Mouse (Mus musculus) heart, embryonic 14.5 days (tissue): ENCODE measurements around the gene Calcoco1. TPM values are rescaled to one million over a fixed set of nuclear protein-coding genes. Genes with fewer than 3 reads are reported as not detected.
"Not testable (repeated sequence)": the region's sequence is repeated elsewhere in the genome, so short reads cannot be mapped to it uniquely, and the experiment has no call there.

Experiments used
- ATAC-seq: fragments of 200-750 bp; cut with Nextera tagmentation; 2 replicates; pipeline ENCODE4 v1.8.0; 2017; ENCODE audit warnings: low read depth, moderate TSS enrichment; ENCODE audit not compliant: insufficient number of reproducible peaks, insufficient read depth, low FRiP score
- H3K27ac ChIP-seq, 2 experiments: fragments of 200-500 bp in 1 of 2; fragments of 300-500 bp in 1 of 2; sonication (generic) in 1 of 2; replicated peaks in 1 of 2; 2 replicates each; pipeline ENCODE4 v1.5.1; 2012 to 2014; ENCODE audit warnings: low read depth in 2 of 2, low read length in 2 of 2, control low read depth in 1 of 2, mild to moderate bottlenecking in 1 of 2, mixed read lengths in 1 of 2; ENCODE audit not compliant: control insufficient read depth in 1 of 2, insufficient read depth in 1 of 2
- H3K27me3 ChIP-seq: fragments of 300-500 bp; sonication (generic); 2 replicates; pipeline ENCODE4 v1.6.1; 2014; ENCODE audit warnings: mild to moderate bottlenecking, low read length, control low read depth; ENCODE audit not compliant: control insufficient read depth, insufficient read depth
- H3K36me3 ChIP-seq: fragments of 300-500 bp; sonication (generic); 2 replicates; pipeline ENCODE4 v1.6.1; 2014; ENCODE audit warnings: mild to moderate bottlenecking, control low read depth, low read length, mixed read lengths; ENCODE audit not compliant: control insufficient read depth, insufficient read depth
- H3K4me1 ChIP-seq, 2 experiments: fragments of 200-500 bp in 1 of 2; fragments of 300-500 bp in 1 of 2; sonication (generic) in 1 of 2; 2 replicates each; pipeline ENCODE4 v1.6.1; 2012 to 2014; ENCODE audit warnings: low read length in 2 of 2, control low read depth in 1 of 2, mixed read lengths in 1 of 2; ENCODE audit not compliant: control insufficient read depth in 2 of 2, insufficient read depth in 2 of 2
- H3K4me2 ChIP-seq: fragments of 300-500 bp; sonication (generic); 2 replicates; pipeline ENCODE4 v1.6.1; 2014; ENCODE audit warnings: mild to moderate bottlenecking, low read length
- H3K4me3 ChIP-seq, 2 experiments: fragments of 200-500 bp in 1 of 2; fragments of 300-500 bp in 1 of 2; sonication (generic) in 1 of 2; 2 replicates each; pipeline ENCODE4 v1.5.1; 2012 to 2014; ENCODE audit warnings: low read length in 2 of 2, mild to moderate bottlenecking in 2 of 2, control low read depth in 1 of 2, low read depth in 1 of 2, moderate library complexity in 1 of 2; ENCODE audit not compliant: control insufficient read depth in 1 of 2, insufficient read depth in 1 of 2
- H3K9ac ChIP-seq: fragments of 300-500 bp; sonication (generic); 2 replicates; pipeline ENCODE4 v1.6.1; 2014; ENCODE audit warnings: mild to moderate bottlenecking, low read length
- H3K9me3 ChIP-seq: fragments of 300-500 bp; sonication (generic); 2 replicates; pipeline ENCODE4 v1.6.1; 2016; ENCODE audit warnings: low read length, control low read depth; ENCODE audit not compliant: control insufficient read depth
- WGBS: fragments of 180-500 bp; shearing (Covaris S2); extraction: QIAGEN DNeasy Blood & Tissue Kit; methylation state at CpG from one replicate; pipeline ENCODE4 v1.1.7; 2014; 5-methylcytosine and 5-hydroxymethylcytosine counted together
- polyA plus RNA-seq: library from polyadenylated mRNA; unstranded; fragments of >200 nt; fragmentation: Nextera tagmentation; extraction: Ambion mirVana; gene quantifications from 2 replicates; pipeline ENCODE4 v1.2.1, GENCODE M21; 2014

The Calcoco1 gene
- polyA plus RNA-seq, 1 experiment from 2014 or later, result 66.5 TPM

GRCm38 (mm10) chr15:102670767-102671575, 51.0 kb downstream of the Calcoco1 start:
- H3K36me3 ChIP-seq, result peaks cover 38% of the 10 kb centered on the region
- peak overlapping the region; percentile 92 for H3K9ac ChIP-seq
- H3K27me3 ChIP-seq, result no peaks in the 10 kb centered on the region
- peaks cover 14 to 22% of the 10 kb centered on the region in 2 experiments for H3K4me1 ChIP-seq
- peak; percentile 89 for ATAC-seq
- H3K9me3 ChIP-seq, result no peaks in the 10 kb centered on the region
- peak overlapping the region; percentile 58 to 95 for H3K4me3 ChIP-seq
- WGBS, result under 1% methylated on average over 53 of the region's 53 CpGs
- H3K4me2 ChIP-seq, result peak overlapping the region; percentile 85
- H3K27ac ChIP-seq, result peak overlapping the region; percentile 97 to 98

GRCm38 (mm10) chr15:102670281-102670680, 51.7 kb downstream of the Calcoco1 start:
- Histone ChIP-seq H3K9ac (peak overlapping the region; percentile 92), H3K4me3 (peak overlapping the region; percentile 58 to 95), H3K27me3 (no peaks in the 10 kb centered on the region), H3K9me3 (no peaks in the 10 kb centered on the region), H3K4me2 (peak overlapping the region; percentile 85), H3K4me1 (peaks cover 14 to 22% of the 10 kb centered on the region in 2 experiments), H3K27ac (peak overlapping the region; percentile 97 to 98), H3K36me3 (peaks cover 44% of the 10 kb centered on the region)
- 13% methylated on average over 6 of the region's 6 CpGs for WGBS
- no peak for ATAC-seq

- H3K4me3 ChIP-seq, result peak overlapping the region in 1 of 2 experiments; percentile 58; a peak in 1 of 4 replicates
- ATAC-seq, result no peak
- peak overlapping the region; percentile 92; the same call in 1 of the 2 replicates for H3K9ac ChIP-seq
- H3K9me3 ChIP-seq, result no peaks in the 10 kb centered on the region
- H3K36me3 ChIP-seq, result peaks cover 51% of the 10 kb centered on the region
- H3K4me2 ChIP-seq, result peak overlapping the region; percentile 85
- no peak overlapping the region for H3K27ac ChIP-seq
- H3K27me3 ChIP-seq, result no peaks in the 10 kb centered on the region
- peaks cover 14 to 22% of the 10 kb centered on the region in 2 experiments for H3K4me1 ChIP-seq
- WGBS, result 85% methylated on average over 8 of the region's 8 CpGs
Observed at GRCm38 (mm10) chr15:102669571-102669970, 52.4 kb downstream of the Calcoco1 start.

GRCm38 (mm10) chr15:102665494-102665893, 56.5 kb downstream of the Calcoco1 start:
- no peak for ATAC-seq

GRCm38 (mm10) chr15:102663825-102664224, 58.2 kb downstream of the Calcoco1 start:
- ATAC-seq, result no peak
- Histone ChIP-seq H3K9ac (no peak overlapping the region), H3K4me3 (no peak overlapping the region), H3K4me1 (no peaks in the 10 kb centered on the region; a peak in 1 of 4 replicates), H3K36me3 (peaks cover 87% of the 10 kb centered on the region), H3K4me2 (no peak overlapping the region), H3K27ac (no peak overlapping the region), H3K9me3 (no peaks in the 10 kb centered on the region), H3K27me3 (no peaks in the 10 kb centered on the region)
- WGBS, result 92% methylated on average over 8 of the region's 8 CpGs

More at GRCm38 (mm10) chr15:102665494-102665893, 56.5 kb downstream of the Calcoco1 start:
- peaks cover 2 to 6% of the 10 kb centered on the region in 2 experiments; a peak in 3 of 4 replicates for H3K4me1 ChIP-seq
- H3K9ac ChIP-seq, result no peak overlapping the region
- no peaks in the 10 kb centered on the region for H3K9me3 ChIP-seq
- H3K4me2 ChIP-seq, result no peak overlapping the region
- H3K27me3 ChIP-seq, result no peaks in the 10 kb centered on the region
- H3K36me3 ChIP-seq, result peaks cover 88% of the 10 kb centered on the region
- H3K4me3 ChIP-seq, result no peak overlapping the region
- 41% methylated on average over 4 of the region's 4 CpGs for WGBS
- H3K27ac ChIP-seq, result no peak overlapping the region

- Histone ChIP-seq H3K36me3 (peaks cover 74% of the 10 kb centered on the region), H3K4me1 (peaks cover 6 to 11% of the 10 kb centered on the region in 2 experiments)
- not testable (repeated sequence) for H3K27ac ChIP-seq, ATAC-seq, H3K4me2 ChIP-seq, H3K9me3 ChIP-seq, H3K27me3 ChIP-seq, H3K9ac ChIP-seq, H3K4me3 ChIP-seq
- WGBS, result no CpG with 5 or more reads among the region's 2 CpGs
Observed at GRCm38 (mm10) chr15:102662601-102663000, 59.4 kb downstream of the Calcoco1 start.

- Histone ChIP-seq H3K27me3 (no peaks in the 10 kb centered on the region), H3K4me1 (peaks cover 16 to 20% of the 10 kb centered on the region in 2 experiments), H3K36me3 (peaks cover 28% of the 10 kb centered on the region), H3K27ac (peak overlapping the region; percentile 89 to 91), H3K9ac (peak overlapping the region; percentile 31; the same call in 1 of the 2 replicates), H3K4me2 (0 out of 2 replicates have a peak overlapping the region, but pooled peaks have one; percentile 31), H3K4me3 (no peak overlapping the region), H3K9me3 (no peaks in the 10 kb centered on the region)
- 33% methylated on average over 3 of the region's 3 CpGs for WGBS
- no peak; the same call in 1 of the 2 replicates for ATAC-seq
Observed at GRCm38 (mm10) chr15:102657926-102658381, 64.0 kb downstream of the Calcoco1 start.
